Mouse (Mus musculus) spleen, adult 2 months (tissue): ENCODE measurements around the gene Gm15557.
"Not testable (repeated sequence)": the region's sequence is repeated elsewhere in the genome, so short reads cannot be mapped to it uniquely, and the experiment has no call there.

ENCODE experiments used
- CTCF ChIP-seq: fragments of 200-500 bp; IDR thresholded peaks from 2 replicates; pipeline ENCODE4 v1.5.1; 2011; ENCODE audit warnings: mild to moderate bottlenecking, inconsistent platforms; ENCODE audit not compliant: insufficient read depth, insufficient read length, insufficient replicate concordance; ENCODE audit errors: extremely low read depth
- POLR2A ChIP-seq: fragments of 200-500 bp; IDR thresholded peaks from 2 replicates; pipeline ENCODE4 v1.6.1; 2011; ENCODE audit warnings: low read depth, low read length, inconsistent platforms

DNA sequence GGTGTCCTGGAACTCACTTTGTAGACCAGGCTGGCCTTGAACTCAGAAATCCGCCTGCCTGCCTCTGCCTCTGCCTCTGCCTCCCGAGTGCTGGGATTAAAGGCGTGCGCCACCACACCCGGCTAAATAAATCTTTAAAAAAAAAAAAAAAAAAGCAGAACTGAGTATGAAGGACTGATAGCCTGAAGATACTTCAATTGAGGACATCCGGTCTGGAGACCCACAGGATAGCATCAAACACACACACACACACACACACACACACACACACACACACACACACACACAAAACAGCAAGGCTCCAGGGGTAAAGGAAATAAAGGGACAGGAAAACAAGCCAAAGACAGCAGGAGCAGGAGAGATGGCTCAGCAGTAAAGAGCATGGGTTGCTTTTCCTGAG, 15.3 kb upstream of the Gm15557 start:
- TF ChIP-seq CTCF, POLR2A: not testable (repeated sequence)
